Mouse (Mus musculus) hindbrain, embryonic 10.5 days (tissue): ENCODE measurements around the gene Vmn1r196. TPM values are rescaled to one million over a fixed set of nuclear protein-coding genes. Genes with fewer than 3 reads are reported as not detected.

Experiments
- polyA plus RNA-seq: library from polyadenylated mRNA; unstranded; fragments of >200 nt; fragmentation: Nextera tagmentation; extraction: Ambion mirVana; gene quantifications from 2 replicates; pipeline ENCODE4 v1.2.1, GENCODE M21; 2016

Gene Vmn1r196
- polyA plus RNA-seq, 1 experiment from 2014 or later: not detected

Other genes with a start within 250 kb of the Vmn1r196 start
- gene Hist1h4i, start 248.6 kb upstream of the Vmn1r196 start, polyA plus RNA-seq: 33.6 and 41.8 TPM in 2 replicates
- gene Hist1h2ag, start 247.0 kb upstream of the Vmn1r196 start, polyA plus RNA-seq: 63.1 and 65.4 TPM in 2 replicates
- 12.6 and 15.5 TPM in 2 replicates for gene Hist1h2bj, start 246.7 kb upstream of the Vmn1r196 start, polyA plus RNA-seq
- not detected in 2 replicates for gene Vmn1r188, start 205.5 kb upstream of the Vmn1r196 start, polyA plus RNA-seq
- gene Vmn1r189, start 184.1 kb upstream of the Vmn1r196 start, polyA plus RNA-seq: not detected in 2 replicates
- gene Vmn1r191, start 106.0 kb upstream of the Vmn1r196 start, polyA plus RNA-seq: not detected in 2 replicates
- gene Vmn1r192, start 98.8 kb upstream of the Vmn1r196 start, polyA plus RNA-seq: not detected in 2 replicates
- gene Vmn1r193, start 66.8 kb upstream of the Vmn1r196 start, polyA plus RNA-seq: not detected in 2 replicates
- not detected in 2 replicates for gene Vmn1r194, start 45.7 kb upstream of the Vmn1r196 start, polyA plus RNA-seq
- gene Vmn1r195, start 19.4 kb upstream of the Vmn1r196 start, polyA plus RNA-seq: not detected in 2 replicates
- not detected in 2 replicates for gene Vmn1r197, start 34.7 kb downstream of the Vmn1r196 start, polyA plus RNA-seq
- gene Vmn1r198, start 60.4 kb downstream of the Vmn1r196 start, polyA plus RNA-seq: not detected in 2 replicates
- gene Vmn1r199, start 89.9 kb downstream of the Vmn1r196 start, polyA plus RNA-seq: not detected in 2 replicates
- gene Vmn1r200, start 100.5 kb downstream of the Vmn1r196 start, polyA plus RNA-seq: not detected in 2 replicates
- not detected in 2 replicates for gene Vmn1r201, start 182.0 kb downstream of the Vmn1r196 start, polyA plus RNA-seq
- gene Vmn1r202, start 215.5 kb downstream of the Vmn1r196 start, polyA plus RNA-seq: 0.02 TPM in 1 of 2 replicates, not detected in the other
- not detected in 2 replicates for gene Vmn1r203, start 228.2 kb downstream of the Vmn1r196 start, polyA plus RNA-seq